Mouse (Mus musculus) cerebellum, adult 11 months (tissue): ENCODE data around the gene Olfr111.
"Not testable (repeated sequence)": the region's sequence is repeated elsewhere in the genome, so short reads cannot be mapped to it uniquely, and the experiment has no call there.

Experiments
- DNase-seq: peaks from one replicate; pipeline ENCODE4 v3.0.0; 2022

The Olfr111 gene

DNA sequence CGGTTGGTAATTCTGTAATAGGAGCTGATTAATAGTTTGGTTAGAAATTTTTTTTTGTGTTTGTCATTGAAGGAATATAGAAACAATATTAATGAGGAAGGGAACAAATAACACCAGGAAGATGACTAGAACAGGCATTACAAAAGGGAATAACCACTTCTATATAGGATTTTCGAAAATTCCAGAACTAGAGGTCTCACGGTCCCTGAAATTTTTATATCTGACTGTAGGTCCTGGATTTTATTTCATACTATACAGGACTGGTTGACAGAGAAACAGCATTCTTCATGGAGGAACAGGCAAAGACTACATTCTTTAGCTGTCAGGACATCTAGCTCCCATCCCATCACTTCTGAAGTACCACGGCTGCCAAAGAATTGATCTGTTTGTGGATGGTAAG is at the start of gene Olfr111:
Gene Olfr111 (plus strand): TSS at position 301 of the 400 bp plus-strand sequence.
- no peak for DNase-seq

DNA sequence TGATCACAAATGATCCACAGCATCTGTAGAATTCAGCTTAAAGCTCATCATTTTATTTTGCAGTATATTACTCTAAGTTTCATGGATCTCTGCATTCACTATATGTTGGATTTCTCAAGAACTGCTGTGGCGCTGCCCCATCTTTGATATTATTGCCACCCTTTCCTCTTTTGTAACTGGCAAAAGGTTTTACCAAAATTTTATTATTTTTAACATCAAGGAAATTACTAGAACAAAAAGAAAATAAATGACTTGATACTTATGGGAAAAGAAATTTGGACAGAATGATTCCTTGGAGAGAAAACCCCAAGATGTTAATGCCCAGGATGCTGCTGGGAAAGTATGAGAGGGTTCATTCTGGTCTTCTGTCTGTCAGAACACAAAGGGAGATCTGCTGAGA is 49.2 kb upstream of the Olfr111 start, which contains the start of gene Olfr109:
Gene Olfr109 (plus strand): TSS at position 301 of the 400 bp plus-strand sequence.
- DNase-seq, result no peak

DNA sequence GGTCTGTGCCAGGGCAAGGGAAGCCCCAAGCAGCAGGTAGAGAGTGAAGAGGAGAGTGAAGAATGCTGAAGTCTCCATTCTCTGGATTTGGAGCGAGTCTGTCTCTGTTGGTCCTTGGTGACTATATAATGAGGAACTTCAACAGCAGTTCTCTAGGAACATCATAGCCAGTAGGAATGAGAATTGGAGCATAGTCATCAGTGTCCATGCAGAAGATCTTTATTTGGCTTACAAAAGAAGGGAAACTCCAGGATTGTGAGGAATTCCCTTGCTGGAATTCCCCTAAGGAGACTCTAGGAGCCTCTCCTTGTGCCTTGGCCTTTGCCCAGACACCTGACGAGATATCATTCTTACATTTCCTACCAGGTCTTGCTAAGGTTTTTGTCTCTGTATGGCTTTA is 24.4 kb upstream of the Olfr111 start, which contains the start of gene H2-M2:
Gene H2-M2 (minus strand): TSS at position 101 of the 400 bp plus-strand sequence.
- DNase-seq, result no peak

DNA sequence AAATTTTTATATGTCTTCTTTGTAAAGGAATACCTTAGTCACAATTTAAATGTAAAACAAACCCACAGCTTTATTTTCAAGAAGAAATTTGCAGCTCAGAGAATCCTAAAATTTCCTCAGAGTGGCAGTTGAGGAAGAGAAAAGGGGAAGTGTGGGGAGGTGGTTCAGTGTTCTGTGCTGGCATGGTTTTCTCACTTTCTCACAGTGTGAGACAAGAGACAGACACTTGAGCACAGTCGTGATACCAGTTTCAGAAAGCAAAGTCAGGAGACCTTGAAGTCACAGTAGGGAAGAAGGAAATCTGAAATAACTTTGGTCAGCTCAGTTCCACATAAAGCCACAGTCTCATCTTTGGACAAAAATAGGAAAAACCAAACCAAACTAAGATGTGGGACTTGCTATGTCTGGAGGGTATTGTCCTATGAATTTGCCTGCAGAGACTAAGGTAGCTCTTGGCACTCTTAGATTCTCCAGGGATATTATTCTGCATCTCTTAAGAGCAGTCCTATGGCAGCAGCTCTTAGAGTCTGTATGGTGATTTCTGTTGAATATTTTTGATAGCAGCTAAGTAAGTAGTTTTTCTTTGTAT is 15.8 kb upstream of the Olfr111 start, which contains the start of gene Olfr110:
Gene Olfr110 (plus strand): TSS at position 539 of the 589 bp plus-strand sequence.
- DNase-seq, result no peak

DNA sequence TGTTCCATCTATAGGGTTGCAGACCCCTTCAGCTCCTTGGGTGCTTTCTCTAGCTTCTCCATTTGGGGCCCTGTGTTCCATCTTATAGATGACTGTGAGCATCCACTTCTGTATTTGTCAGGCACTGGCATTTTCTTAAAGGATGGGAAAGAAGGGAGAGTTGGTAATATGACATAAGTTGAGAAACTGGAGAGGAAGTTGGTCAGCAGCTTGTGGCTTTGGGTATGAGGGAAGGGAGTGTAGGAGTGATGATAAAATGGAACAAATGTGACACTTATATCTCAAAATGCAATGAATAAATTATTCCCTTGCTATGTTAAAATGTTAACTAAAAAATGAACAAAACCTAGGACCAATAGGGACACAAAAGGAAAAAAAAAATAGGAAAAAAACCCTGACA is 16.8 kb downstream of the Olfr111 start:
- not testable (repeated sequence) for DNase-seq

DNA sequence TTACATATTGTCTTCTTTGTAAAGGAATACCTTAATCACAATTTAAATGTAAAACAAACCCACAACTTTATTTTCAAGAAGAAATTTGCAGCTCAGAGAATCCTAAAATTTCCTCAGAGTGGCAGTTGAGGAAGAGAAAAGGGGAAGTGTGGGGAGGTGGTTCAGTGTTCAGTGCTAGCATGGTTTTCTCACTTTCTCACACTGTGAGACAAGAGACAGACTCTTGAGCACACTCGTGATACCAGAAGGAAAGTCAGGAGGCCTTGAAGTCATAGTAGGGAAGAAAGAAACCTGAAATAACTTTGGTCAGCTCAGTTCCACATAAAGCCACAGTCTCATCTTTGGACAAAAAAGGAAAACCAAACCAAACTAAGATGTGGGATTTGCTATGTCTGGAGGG is 17.6 kb downstream of the Olfr111 start:
- not testable (repeated sequence) for DNase-seq

DNA sequence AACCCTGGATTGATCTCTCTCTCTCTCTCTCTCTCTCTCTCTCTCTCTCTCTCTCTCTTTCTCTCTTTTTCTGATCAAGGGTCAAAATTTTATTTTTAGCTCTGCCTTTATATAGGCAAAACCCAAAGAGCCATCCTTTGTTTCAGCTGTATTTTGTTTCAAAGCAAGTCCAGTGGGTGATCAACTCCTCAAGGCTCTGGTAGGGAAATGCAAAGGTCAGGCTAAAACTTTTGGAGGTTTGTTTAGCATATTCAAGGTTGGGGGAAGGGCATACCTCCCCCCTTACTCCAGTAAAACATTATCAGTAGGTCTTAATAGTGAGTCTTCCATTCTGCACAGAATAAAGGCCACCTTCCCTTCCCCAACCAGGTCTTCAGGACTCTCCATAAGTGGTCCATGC is 27.3 kb downstream of the Olfr111 start:
- no peak for DNase-seq

DNA sequence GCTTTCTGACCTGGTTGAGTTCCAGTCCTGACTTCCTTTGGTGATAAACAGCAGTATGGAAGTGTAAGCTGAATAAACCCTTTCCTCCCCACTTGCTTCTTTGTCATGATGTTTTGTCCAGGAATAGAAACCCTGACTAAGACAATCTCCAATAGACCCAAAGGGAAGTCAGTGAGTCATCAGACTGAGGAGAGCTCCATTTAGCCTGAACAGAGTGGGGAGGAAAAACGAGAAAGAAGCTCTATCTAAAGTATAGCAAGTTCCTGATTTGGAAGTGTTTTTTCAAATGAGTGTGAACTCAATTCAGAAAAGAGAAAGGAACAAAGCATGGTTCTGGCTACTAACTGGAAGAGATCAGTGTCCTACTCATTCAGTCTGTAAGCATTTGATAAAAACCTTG is 30.6 kb downstream of the Olfr111 start:
- not testable (repeated sequence) for DNase-seq

DNA sequence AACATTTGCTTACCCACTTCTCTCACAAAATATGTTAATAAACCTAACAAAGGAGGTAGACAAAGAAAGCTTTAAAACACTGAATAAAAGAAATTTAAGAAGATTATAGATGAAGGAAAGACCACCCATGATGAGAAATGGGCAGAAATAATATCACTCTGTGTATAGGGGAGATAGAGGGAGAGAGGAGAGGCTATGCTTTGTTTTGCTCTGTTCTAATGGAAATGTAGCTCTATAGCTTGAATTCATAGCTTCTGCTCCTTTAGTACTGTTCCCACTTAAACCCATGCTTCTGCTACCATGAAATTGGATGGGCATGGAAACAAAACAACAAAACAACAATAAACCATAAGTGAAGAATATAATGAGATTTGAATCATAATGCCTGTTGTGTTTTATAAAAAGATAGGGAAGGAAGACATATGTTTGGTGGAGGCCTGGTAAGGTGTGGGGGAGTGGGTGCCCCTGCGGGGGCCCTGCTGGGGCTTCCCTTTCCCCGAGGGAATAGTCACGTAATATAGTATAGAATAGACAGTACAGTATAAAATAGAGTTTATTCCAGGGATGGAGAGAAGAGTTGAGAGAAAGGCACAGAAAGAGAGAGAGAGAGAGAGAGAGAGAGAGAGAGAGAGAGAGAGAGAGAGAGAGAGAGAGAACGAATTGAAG is 33.8 kb downstream of the Olfr111 start:
- DNase-seq, result no peak

DNA sequence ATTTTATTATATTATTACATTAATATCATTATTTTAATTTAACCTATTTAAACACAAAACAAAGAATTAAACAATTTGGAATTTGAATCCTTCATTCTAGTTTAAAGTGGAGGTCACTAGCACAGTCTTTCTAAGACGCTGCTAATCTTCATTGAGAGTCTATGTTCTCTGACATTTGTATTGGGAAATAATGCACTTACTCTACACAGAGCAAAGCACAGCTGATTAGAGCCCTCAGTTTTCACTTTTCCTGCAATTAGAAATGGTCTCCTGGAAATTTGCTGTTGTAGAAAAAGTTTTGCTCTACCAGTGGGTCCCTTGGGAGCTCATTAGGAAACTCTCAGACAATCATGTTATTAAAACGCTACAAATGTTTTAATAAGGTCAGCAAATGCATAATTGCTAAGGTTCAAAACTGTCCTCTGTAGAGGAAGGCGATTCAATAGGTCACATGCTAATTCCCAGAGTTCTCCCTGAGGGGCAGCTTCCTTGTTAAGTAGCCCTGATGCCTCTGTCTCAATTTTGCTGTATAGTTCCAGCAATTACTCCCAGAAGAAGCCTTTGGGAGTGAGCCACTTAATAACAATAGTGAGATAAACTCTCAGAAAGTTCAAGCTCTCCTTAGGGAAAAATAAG is 36.1 kb downstream of the Olfr111 start:
- DNase-seq, result no peak

DNA sequence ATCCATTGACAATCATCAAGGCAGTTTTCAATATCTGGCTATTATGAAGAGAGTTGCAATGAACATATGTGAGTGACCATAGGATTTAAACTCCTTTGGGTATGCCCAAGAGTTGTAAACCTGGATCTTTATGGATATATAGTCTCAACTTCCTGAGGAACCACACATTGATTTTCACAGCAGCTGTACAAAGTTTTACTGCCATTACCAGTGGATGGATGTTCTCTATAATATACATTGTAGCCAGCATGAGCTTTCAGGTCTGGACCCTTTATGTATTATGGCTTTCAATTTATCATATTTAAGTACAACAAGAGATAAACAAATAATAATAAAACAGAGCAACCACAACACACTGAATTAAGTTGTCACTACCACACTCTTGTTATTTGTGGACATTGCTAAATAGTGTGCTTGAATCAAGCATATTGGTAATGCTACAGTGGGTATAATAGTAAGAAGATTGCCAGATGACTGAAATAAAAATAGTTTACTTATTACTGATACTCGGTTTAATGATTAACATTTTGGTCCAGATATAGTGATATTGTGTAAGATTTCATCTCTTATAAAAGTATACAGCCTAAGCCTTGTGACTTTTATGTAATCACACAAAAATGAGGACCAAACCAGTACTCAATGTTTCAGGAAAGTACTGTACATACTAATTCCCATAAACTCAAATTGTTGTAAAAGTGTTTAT is 51.2 kb downstream of the Olfr111 start:
- DNase-seq, result no peak

DNA sequence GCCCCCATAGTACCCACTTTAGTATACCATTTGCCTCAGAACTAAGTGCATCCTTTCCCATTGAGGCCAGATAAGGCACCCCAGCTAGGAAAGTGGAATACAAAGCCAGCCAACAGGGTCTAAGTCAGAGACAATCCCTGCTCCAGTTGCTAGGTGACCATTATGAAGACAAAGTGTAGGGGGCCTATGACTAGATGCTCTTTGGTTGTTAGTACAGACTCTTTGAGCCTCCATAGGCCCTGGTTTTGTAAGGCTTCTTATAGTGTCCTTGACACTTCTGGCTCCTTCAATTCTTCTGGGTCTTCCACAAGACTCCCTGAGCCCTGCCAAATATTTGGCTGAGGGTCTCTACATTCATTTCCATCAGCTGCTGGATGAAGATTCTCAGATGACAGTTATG is 61.5 kb downstream of the Olfr111 start, which contains the start of gene Olfr112:
Gene Olfr112 (minus strand): TSS at position 101 of the 400 bp plus-strand sequence.
- DNase-seq, result no peak

DNA sequence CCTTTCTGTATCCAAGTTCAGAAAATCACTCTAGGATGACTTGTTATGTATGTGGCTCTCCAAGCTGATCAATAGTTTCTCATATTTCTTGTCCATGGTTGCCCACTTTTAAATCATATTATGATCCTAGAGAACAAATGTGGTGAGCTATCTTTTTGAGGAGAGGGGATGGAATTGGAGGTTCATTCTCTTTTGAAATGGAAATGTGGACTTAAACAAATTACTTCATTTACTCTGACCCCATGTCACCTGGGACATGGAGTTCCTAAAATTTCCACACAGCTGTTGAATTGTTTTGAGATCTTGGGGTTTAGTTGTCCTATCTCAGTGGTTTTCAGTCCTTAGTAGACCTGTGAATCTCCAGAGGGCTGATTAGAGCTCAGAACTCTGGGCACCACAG is 69.7 kb downstream of the Olfr111 start, which contains the start of gene Olfr113:
Gene Olfr113 (minus strand): TSS at position 101 of the 400 bp plus-strand sequence.
- DNase-seq, result no peak
